24 mouse cellular contexts compared by ENCODE assay signal in the genomic region with DNA sequence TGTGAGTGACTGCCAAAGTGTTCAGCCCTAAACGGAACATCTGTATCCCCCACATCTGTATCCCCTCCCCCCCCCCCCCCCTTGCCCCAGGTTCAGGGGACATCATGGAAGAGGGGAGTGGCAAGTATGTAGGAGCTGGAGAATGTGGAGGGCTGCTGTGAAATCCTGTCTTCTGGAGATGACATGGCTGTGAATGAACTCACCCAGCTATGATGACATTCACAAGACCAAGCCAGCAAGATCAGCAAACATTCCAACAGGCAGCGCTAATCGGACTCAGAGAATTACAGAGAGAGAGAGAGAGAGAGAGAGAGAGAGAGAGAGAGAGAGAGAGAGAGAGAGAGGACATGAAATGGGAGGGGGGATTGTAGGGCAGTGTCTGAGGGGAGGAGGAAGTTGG. TPM values are rescaled to one million over a fixed set of nuclear protein-coding genes. Genes with fewer than 3 reads are reported as not detected.
DNase-seq lines count a peak whose midpoint lies in the region; ATAC-seq and TF ChIP-seq lines count a peak whose summit lies in the region.
"Had no signal": no experiment of that assay in that cellular context is flagged by ENCODE, and none has a peak within 500 bp of the region (broad histone marks: within the 10 kb centered on the region; RNA-seq: fewer than 3 reads in every experiment).

No protein-coding gene starts in this region.

- TF ChIP-seq EP300 in stomach, postnatal 0 days (optimal IDR thresholded peaks at IDR 0.05): no peak

- DNase-seq in kidney, postnatal 0 days (ENCODE audit: low spot score): peak; percentile 31
- peak; percentile 19 for DNase-seq in NIH3T3 (ENCODE audit: low read depth)
- no peak for DNase-seq in stomach, postnatal 0 days (ENCODE audit: low spot score)
- DNase-seq in hindbrain, embryonic 10.5 days (ENCODE audit: low spot score): no peak
- no peak for DNase-seq in forebrain, embryonic 14.5 days (ENCODE audit: low spot score)
- DNase-seq: adrenal gland, postnatal 25 days; cerebellum, adult 8-10 months; cerebellum, postnatal 36 days; gastrocnemius, postnatal 10 days; kidney, adult 11 months; kidney, postnatal 14 days; layer of hippocampus, postnatal 36 days; liver, postnatal 0 days; right cerebral cortex, postnatal 14 days; thymus, postnatal 14 days had no signal

- no peaks in the 10 kb centered on the region for H3K27me3 ChIP-seq in kidney, postnatal 0 days (ENCODE audit: insufficient read depth, low read length)
- no peaks in the 10 kb centered on the region for H3K27me3 ChIP-seq in kidney, embryonic 15.5 days
- no peaks in the 10 kb centered on the region for H3K27me3 ChIP-seq in heart, embryonic 15.5 days
- no peaks in the 10 kb centered on the region for H3K27me3 ChIP-seq in stomach, postnatal 0 days (ENCODE audit: control insufficient read depth, insufficient read depth, low read length)
- H3K27me3 ChIP-seq in hindbrain, embryonic 10.5 days (ENCODE audit: insufficient read depth, poor library complexity, severe bottlenecking): no peaks in the 10 kb centered on the region
- H3K27me3 ChIP-seq in forebrain, embryonic 14.5 days (replicated peaks; ENCODE audit: control insufficient read depth, insufficient read depth, low read length): no peaks in the 10 kb centered on the region
- H3K27me3 ChIP-seq: forebrain, embryonic 13.5 days; hindbrain, embryonic 12.5 days; limb, embryonic 12.5 days; midbrain, embryonic 15.5 days; neural tube, embryonic 12.5 days had no signal

- H3K4me1 ChIP-seq in kidney, postnatal 0 days (replicated peaks; ENCODE audit: insufficient read depth, low read length): no peaks in the 10 kb centered on the region
- no peaks in the 10 kb centered on the region for H3K4me1 ChIP-seq in kidney, embryonic 15.5 days
- peaks cover 24% of the 10 kb centered on the region for H3K4me1 ChIP-seq in heart, embryonic 15.5 days (replicated peaks)
- 0 out of 2 replicates have a peak, but pooled peaks cover 2% of the 10 kb centered on the region for H3K4me1 ChIP-seq in stomach, postnatal 0 days (replicated peaks; ENCODE audit: control insufficient read depth, insufficient read depth)
- no peaks in the 10 kb centered on the region for H3K4me1 ChIP-seq in hindbrain, embryonic 10.5 days (replicated peaks)
- H3K4me1 ChIP-seq in forebrain, embryonic 14.5 days (ENCODE audit: control insufficient read depth, insufficient read depth, low read length): no peaks in the 10 kb centered on the region
- H3K4me1 ChIP-seq: forebrain, embryonic 13.5 days; hindbrain, embryonic 12.5 days; limb, embryonic 12.5 days; midbrain, embryonic 15.5 days; neural tube, embryonic 12.5 days had no signal

- H3K4me3 ChIP-seq in kidney, postnatal 0 days (replicated peaks; ENCODE audit: low read depth, low read length): no peak overlapping the region
- no peak overlapping the region for H3K4me3 ChIP-seq in kidney, embryonic 15.5 days (replicated peaks)
- H3K4me3 ChIP-seq in heart, embryonic 15.5 days: no peak overlapping the region
- H3K4me3 ChIP-seq in stomach, postnatal 0 days (ENCODE audit: low read depth, low read length): no peak overlapping the region
- H3K4me3 ChIP-seq in hindbrain, embryonic 10.5 days: no peak overlapping the region
- no peak overlapping the region for H3K4me3 ChIP-seq in forebrain, embryonic 14.5 days (ENCODE audit: low read depth, low read length)
- H3K4me3 ChIP-seq: forebrain, embryonic 13.5 days; hindbrain, embryonic 12.5 days; limb, embryonic 12.5 days; midbrain, embryonic 15.5 days; neural tube, embryonic 12.5 days had no signal

- no peak for ATAC-seq in kidney, postnatal 0 days (replicated peaks; ENCODE audit: low FRiP score, low read depth)
- ATAC-seq in kidney, embryonic 15.5 days (replicated peaks; ENCODE audit: low FRiP score): no peak
- ATAC-seq in heart, embryonic 15.5 days (replicated peaks; ENCODE audit: insufficient number of reproducible peaks, insufficient read depth, low FRiP score, low read depth): no peak
- peak; percentile 58 for ATAC-seq in stomach, postnatal 0 days (ENCODE audit: low FRiP score, low TSS enrichment)
- no peak for ATAC-seq in forebrain, embryonic 14.5 days
- ATAC-seq: forebrain, embryonic 13.5 days; liver, postnatal 0 days; midbrain, embryonic 15.5 days had no signal

- H3K4me2 ChIP-seq in kidney, postnatal 0 days (ENCODE audit: low read length): no peak overlapping the region
- no peak overlapping the region for H3K4me2 ChIP-seq in kidney, embryonic 15.5 days
- peak overlapping the region; percentile 36; the same call in 1 of the 2 replicates for H3K4me2 ChIP-seq in heart, embryonic 15.5 days
- H3K4me2 ChIP-seq in stomach, postnatal 0 days (replicated peaks; ENCODE audit: low read depth): no peak overlapping the region
- H3K4me2 ChIP-seq in forebrain, embryonic 14.5 days (ENCODE audit: low read length): no peak overlapping the region
- H3K4me2 ChIP-seq: forebrain, embryonic 13.5 days; hindbrain, embryonic 12.5 days; limb, embryonic 12.5 days; liver, embryonic 11.5 days; midbrain, embryonic 15.5 days; neural tube, embryonic 12.5 days had no signal

- no peaks in the 10 kb centered on the region for H3K9me3 ChIP-seq in kidney, postnatal 0 days (replicated peaks; ENCODE audit: low read length)
- no peaks in the 10 kb centered on the region for H3K9me3 ChIP-seq in kidney, embryonic 15.5 days (replicated peaks)
- H3K9me3 ChIP-seq in heart, embryonic 15.5 days (replicated peaks): no peaks in the 10 kb centered on the region
- H3K9me3 ChIP-seq in stomach, postnatal 0 days (ENCODE audit: control insufficient read depth, low read length): no peaks in the 10 kb centered on the region
- H3K9me3 ChIP-seq in hindbrain, embryonic 10.5 days: no peaks in the 10 kb centered on the region
- H3K9me3 ChIP-seq in forebrain, embryonic 14.5 days (replicated peaks; ENCODE audit: control insufficient read depth, low read length): no peaks in the 10 kb centered on the region
- H3K9me3 ChIP-seq: forebrain, embryonic 13.5 days; hindbrain, embryonic 12.5 days; limb, embryonic 12.5 days; midbrain, embryonic 15.5 days; neural tube, embryonic 12.5 days had no signal

- H3K9ac ChIP-seq in kidney, postnatal 0 days (ENCODE audit: low read depth, low read length): no peak overlapping the region
- no peak overlapping the region for H3K9ac ChIP-seq in kidney, embryonic 15.5 days
- H3K9ac ChIP-seq in heart, embryonic 15.5 days: no peak overlapping the region
- no peak overlapping the region for H3K9ac ChIP-seq in stomach, postnatal 0 days (ENCODE audit: low read length)
- no peak overlapping the region for H3K9ac ChIP-seq in forebrain, embryonic 14.5 days (ENCODE audit: low read length)
- H3K9ac ChIP-seq: forebrain, embryonic 13.5 days; hindbrain, embryonic 12.5 days; limb, embryonic 12.5 days; liver, postnatal 0 days; midbrain, embryonic 15.5 days; neural tube, embryonic 12.5 days had no signal

- H3K36me3 ChIP-seq in kidney, postnatal 0 days (ENCODE audit: insufficient read depth, low read length): no peaks in the 10 kb centered on the region
- no peaks in the 10 kb centered on the region for H3K36me3 ChIP-seq in kidney, embryonic 15.5 days
- no peaks in the 10 kb centered on the region for H3K36me3 ChIP-seq in heart, embryonic 15.5 days
- no peaks in the 10 kb centered on the region for H3K36me3 ChIP-seq in stomach, postnatal 0 days (ENCODE audit: control insufficient read depth, insufficient read depth, low read length)
- H3K36me3 ChIP-seq in hindbrain, embryonic 10.5 days: no peaks in the 10 kb centered on the region
- H3K36me3 ChIP-seq in forebrain, embryonic 14.5 days (ENCODE audit: control insufficient read depth, insufficient read depth, low read length): no peaks in the 10 kb centered on the region
- H3K36me3 ChIP-seq: hindbrain, embryonic 12.5 days; limb, embryonic 12.5 days; midbrain, embryonic 15.5 days; neural tube, embryonic 12.5 days had no signal

- WGBS in kidney, postnatal 0 days: 67% methylated on average over 3 of the region's 3 CpGs
- whole genome bisulfite sequencing in kidney, embryonic 15.5 days: 67% methylated on average over 3 of the region's 3 CpGs
- WGBS in heart, embryonic 15.5 days: 28% methylated on average over 3 of the region's 3 CpGs
- 41% methylated on average over 3 of the region's 3 CpGs for WGBS in stomach, postnatal 0 days
- 86% methylated on average over 3 of the region's 3 CpGs for WGBS in hindbrain, embryonic 10.5 days
- WGBS in forebrain, embryonic 14.5 days: 89% methylated on average over 3 of the region's 3 CpGs

- no peak overlapping the region for H3K27ac ChIP-seq in kidney, postnatal 0 days
- H3K27ac ChIP-seq in kidney, embryonic 15.5 days: no peak overlapping the region
- no peak overlapping the region for H3K27ac ChIP-seq in heart, embryonic 15.5 days
- H3K27ac ChIP-seq in stomach, postnatal 0 days (replicated peaks): no peak overlapping the region
- no peak overlapping the region for H3K27ac ChIP-seq in hindbrain, embryonic 10.5 days
- H3K27ac ChIP-seq in forebrain, embryonic 14.5 days (ENCODE audit: low read depth, low read length): no peak overlapping the region
- H3K27ac ChIP-seq: forebrain, embryonic 13.5 days; hindbrain, embryonic 12.5 days; limb, embryonic 12.5 days; macrophage; midbrain, embryonic 15.5 days; neural tube, embryonic 12.5 days had no signal

- TF ChIP-seq CTCF in kidney, postnatal 0 days (IDR thresholded peaks at IDR 0.05; ENCODE audit: low read depth): no peak
- TF ChIP-seq CTCF in stomach, postnatal 0 days (IDR thresholded peaks at IDR 0.05; ENCODE audit: low read depth): no peak

RNA-seq across cellular contexts. Expression of gene Snrnp48, which starts 46.5 kb away (rescaled TPM):
- 30.9 and 33.4 TPM in 2 replicates for polyA plus RNA-seq in kidney, postnatal 0 days (2015; fragmentation: Nextera tagmentation; extraction: Ambion mirVana)
- 40.2 and 41.2 TPM in 2 replicates for polyA plus RNA-seq in kidney, embryonic 15.5 days (2015; fragmentation: Nextera tagmentation; extraction: Ambion mirVana)
- 18.8 and 24.6 TPM in 2 replicates for polyA plus RNA-seq in heart, embryonic 15.5 days (2015; fragmentation: Nextera tagmentation; extraction: Ambion mirVana)
- polyA plus RNA-seq in stomach, postnatal 0 days (2015; fragmentation: Nextera tagmentation; extraction: Ambion mirVana): 18.1 and 19.4 TPM in 2 replicates
- polyA plus RNA-seq in hindbrain, embryonic 10.5 days (2016; fragmentation: Nextera tagmentation; extraction: Ambion mirVana): 25.2 and 34.3 TPM in 2 replicates
- 24.5 and 29.4 TPM in 2 replicates for polyA plus RNA-seq in forebrain, embryonic 14.5 days (2014; fragmentation: Nextera tagmentation; extraction: Ambion mirVana)

Comparison
In these comparisons a context has a peak if more than half of its experiments do, and no peak if none do; other contexts are left out.
1. DNase-seq: peak in kidney, postnatal 0 days (single experiment) and NIH3T3 (single experiment); none in stomach, postnatal 0 days (single experiment), hindbrain, embryonic 10.5 days (single experiment) and forebrain, embryonic 14.5 days (single experiment).